Mouse (Mus musculus) megakaryocyte progenitor cell, adult 5-6 weeks (primary cell): ENCODE data around the gene Nprl2. TPM values are rescaled to one million over a fixed set of nuclear protein-coding genes. Genes with fewer than 3 reads are reported as not detected.
A peak's percentile ranks its signal among the peaks of the same experiment; 100 is the strongest.

Experiments
- ATAC-seq: replicated peaks from 2 replicates; pipeline ENCODE4 v1.8.0; 2016; ENCODE audit warnings: mild to moderate bottlenecking, moderate TSS enrichment, inconsistent platforms; ENCODE audit not compliant: poor library complexity
- total RNA-seq, 2 experiments: library from RNA; stranded (forward) in 1 of 2; stranded (reverse) in 1 of 2; fragments of 157-497, 149-512 nt in 1 of 2; fragments of 200-1000 nt in 1 of 2; gene quantifications; 2 replicates each; pipeline versions ENCODE4 v1.2.3 to v1.2.4; 2015 to 2017

Nprl2 gene
- total RNA-seq, 2 experiments from 2014 or later, result 13.0 to 14.3 TPM

DNA sequence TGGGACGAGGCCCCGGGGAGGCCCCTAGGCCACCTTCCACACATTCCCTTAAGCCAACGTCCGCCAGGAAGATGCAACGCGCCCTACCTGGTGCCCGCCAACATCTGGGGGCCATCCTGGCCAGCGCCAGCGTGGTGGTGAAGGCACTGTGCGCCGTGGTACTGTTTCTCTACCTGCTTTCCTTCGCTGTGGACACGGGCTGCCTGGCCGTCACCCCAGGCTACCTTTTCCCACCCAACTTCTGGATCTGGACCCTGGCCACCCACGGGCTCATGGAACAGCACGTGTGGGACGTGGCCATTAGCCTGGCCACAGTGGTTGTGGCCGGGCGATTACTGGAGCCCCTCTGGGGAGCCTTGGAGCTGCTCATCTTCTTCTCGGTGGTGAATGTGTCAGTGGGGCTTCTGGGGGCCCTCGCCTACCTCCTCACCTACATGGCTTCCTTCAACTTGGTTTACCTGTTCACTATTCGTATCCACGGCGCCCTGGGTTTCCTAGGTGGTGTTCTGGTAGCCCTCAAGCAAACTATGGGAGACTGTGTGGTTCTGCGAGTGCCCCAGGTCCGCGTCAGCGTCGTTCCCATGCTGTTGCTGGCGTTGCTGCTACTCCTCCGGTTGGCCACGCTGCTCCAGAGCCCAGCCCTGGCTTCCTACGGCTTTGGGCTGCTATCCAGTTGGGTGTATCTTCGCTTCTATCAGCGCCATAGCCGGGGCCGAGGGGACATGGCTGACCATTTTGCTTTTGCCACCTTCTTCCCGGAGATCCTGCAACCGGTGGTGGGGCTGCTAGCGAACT lies 7.4 kb upstream of the Nprl2 start:
- peak; percentile 51 for ATAC-seq

DNA sequence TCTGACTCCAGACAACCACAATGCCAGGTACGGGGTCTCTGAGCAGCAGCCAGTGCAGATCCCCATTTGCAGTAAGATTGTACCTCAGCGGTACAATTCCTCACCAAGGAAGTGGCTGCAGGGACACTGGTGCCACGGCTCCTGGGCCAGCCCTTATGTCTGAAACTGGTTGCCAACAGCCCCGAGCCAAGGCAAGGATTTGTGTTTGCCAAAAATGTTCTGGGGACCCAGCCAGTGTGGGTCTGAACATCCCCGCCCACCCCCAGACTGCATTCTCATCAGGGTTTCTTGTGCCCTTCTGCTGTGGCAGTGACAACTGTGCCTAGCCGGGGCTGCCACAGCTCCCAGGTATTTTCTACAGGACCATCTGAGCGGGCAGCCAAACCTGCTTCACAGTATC lies 3.8 kb upstream of the Nprl2 start:
- no peak for ATAC-seq

DNA sequence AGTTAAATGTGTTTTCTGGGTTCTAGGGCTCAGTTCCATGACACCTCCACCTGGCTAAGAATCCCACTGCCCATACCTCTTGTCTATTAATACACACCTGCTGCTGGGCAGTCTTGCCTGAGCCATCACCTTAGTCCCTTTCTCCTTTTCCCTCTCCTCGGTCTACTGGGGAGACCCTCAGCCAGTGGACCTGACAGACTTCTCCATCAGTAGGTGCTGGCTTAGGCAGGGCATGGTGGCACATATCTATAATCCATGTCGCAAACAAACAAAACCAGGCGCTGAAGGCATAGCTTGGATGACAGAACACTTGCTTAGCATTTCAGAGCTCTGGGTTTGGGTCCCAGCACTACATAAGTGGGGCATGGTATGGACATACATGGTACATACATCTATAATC lies 3.3 kb upstream of the Nprl2 start:
- ATAC-seq, result no peak

DNA sequence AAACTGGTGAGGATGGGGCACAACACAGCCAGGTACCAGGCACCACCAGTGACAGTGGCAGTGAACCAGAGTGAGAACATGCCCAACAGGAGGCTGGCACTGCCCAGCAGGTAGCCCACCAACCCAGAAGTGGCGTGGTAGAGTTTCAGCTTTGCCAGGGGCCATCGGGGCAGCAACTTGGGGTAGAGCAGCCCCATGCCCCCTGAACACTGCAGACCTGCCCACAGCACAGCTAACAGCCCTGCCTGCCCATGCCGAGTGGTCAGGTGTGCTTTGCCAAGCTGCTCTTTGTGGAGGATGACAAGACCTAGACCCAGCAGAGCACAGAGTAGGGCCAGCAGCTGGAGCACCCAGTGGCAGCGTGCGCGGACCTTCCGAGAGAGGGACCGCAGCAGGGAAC lies 2.1 kb upstream of the Nprl2 start:
- no peak for ATAC-seq

DNA sequence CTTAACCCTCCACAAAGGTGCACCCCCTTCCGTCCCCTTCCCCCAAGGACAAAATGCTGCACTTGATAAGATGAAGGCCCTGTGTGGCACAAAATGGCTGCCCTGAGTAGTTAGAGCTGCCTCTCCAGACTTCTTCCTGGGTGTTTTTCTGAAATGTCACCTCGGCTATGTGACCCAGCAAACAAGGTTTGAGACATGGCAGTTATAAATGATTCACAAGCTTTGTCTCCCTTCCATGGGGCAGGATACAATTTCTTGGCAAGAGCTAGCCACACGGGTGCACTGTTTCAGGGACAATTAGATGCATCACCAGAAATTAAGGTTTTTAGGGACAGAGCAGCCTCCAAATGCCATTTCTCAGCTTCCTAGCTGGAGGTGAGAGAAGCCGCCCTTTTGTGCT lies 1.6 kb upstream of the Nprl2 start:
- ATAC-seq, result no peak

DNA sequence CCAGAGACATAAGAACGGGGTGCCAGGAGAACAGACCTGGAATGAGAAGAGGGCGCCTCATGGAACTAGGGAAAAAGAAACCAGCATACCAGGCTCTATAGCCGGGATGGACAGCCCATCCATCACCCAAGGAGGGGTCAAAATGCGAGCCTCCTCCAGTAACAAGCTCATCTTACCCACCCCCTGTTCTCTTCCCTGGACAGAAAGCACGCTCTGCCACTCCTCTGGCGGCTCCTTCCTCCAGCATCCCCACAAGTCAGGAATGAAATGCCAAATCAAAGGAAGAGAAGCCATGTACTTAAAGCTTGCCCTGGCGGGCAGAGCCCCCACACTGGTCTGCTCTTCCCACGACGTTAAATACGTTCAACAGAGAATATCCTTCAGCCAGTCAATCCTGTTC lies 1.0 kb upstream of the Nprl2 start:
- no peak for ATAC-seq

DNA sequence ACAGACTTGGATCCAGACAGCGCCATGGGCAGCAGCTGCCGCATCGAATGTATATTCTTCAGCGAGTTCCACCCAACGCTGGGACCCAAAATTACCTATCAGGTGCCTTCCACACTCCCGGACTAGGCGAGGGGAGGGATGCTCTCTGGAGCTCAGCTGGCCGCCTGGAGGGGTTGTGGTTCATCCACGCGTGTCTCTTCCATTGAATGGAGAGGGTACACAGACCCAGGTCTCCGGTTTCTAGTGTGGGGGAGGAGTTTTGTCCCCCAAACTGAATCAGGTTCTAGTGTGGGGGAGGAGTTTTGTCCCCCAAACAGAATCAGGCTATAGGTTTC lies 293 bp downstream of the Nprl2 start:
- ATAC-seq, result 0 out of 2 replicates have a peak, but pooled peaks have one; percentile 0

DNA sequence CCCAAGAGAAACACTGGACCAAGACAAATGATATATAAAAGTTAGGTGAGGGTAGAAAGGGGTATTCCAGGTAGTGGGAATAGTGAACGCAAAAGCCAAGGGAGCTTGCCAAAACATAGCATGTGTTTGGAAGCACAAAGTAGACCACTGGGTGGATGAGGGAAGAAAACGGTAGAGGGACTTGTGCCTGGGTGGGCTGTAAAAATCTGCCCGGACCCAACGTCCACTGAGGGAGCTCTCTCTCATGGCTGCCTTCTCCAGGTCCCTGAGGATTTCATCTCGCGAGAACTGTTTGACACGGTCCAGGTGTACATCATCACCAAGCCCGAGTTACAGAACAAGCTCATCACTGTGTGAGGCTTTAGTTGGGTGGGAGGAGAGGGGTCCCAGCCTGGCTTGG lies 695 bp downstream of the Nprl2 start:
- ATAC-seq, result no peak

DNA sequence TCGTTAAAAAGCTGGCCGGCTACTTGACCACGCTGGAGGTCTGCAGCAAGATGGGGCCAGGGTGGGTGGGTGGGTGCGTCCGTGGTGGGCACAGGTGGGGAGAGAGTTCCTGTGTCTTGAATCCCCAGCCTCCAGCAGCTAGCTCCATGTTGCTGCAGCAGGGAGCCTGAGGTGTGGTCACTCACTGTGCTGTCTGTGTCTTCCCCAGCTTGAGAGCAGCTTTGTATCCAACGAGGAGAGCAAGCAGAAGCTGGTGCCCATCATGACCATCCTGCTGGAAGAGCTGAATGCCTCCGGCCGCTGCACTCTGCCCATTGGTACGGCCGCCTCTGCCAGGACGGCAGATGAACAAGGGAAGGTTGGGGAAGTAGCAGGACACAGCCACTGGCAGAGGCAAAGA lies 1.3 kb downstream of the Nprl2 start:
- no peak for ATAC-seq

DNA sequence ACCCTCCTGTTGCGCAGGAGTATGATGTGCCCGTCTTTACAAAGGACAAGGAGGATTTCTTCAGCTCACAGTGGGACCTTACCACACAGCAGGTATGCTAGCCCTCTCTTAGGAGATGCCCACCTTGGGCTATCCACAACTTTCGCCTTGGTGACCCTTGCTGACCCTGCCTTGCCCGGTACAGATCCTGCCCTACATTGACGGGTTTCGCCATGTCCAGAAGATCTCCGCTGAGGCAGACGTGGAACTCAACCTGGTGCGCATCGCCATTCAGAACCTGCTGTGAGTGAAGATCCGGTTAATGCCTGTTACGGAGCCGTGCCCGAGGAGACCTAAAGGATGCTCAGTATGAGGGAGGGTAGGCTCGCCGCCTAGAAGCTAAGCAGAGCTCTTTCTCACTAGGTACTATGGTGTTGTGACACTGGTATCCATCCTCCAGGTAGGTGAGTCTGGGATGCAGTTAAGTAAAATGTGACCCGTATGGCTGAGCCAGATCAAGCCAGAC lies 2.2 kb downstream of the Nprl2 start:
- ATAC-seq, result no peak

DNA sequence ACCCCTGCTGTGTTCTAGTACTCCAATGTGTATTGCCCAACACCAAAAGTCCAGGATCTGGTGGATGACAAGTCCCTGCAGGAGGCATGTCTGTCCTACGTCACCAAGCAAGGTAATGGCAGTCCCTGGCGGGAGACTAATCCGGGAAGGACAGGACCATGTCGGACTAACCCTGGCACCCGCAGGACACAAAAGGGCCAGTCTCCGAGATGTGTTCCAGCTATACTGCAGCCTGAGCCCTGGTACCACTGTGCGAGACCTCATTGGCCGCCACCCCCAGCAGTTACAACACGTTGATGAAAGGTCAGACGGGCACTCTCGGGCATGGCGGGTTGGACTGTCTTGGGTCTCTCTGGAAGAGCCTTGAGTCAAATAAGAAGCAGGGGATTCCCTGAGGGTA lies 2.7 kb downstream of the Nprl2 start:
- no peak for ATAC-seq

DNA sequence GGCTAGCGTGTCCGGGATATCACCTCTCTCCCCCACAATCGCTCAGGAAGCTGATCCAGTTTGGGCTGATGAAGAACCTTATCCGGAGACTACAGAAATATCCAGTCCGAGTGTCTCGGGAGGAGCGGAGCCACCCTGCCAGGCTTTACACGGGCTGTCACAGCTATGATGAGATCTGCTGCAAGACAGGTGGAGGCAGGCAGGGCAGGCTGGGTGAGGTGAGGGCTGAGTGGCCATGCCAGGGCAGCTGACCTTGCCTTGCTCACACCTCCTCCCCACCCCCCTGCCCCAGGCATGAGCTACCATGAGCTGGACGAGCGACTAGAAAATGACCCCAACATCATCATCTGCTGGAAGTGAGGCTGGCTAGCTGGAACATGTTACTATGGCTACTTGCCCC lies 3.2 kb downstream of the Nprl2 start:
- no peak for ATAC-seq

DNA sequence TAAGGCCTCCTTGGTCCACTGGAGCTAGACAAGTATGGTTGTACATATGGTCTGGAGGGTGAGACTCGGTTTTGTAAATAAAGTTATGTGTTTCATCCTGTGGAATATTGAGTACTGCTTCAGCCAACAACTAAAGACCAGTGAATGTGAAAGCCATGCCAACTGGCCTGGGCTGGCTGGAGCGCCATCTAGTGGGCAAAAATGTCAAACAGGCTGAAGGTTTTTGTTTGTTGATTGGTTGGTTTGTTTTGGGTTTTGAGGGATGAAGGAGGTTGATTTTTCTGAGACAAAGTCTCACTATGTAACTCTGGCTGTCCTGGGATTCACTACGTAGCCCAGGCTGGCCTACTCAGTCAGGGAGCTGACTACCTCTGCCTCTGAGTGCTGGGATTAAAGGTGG lies 3.6 kb downstream of the Nprl2 start:
- peak; percentile 16; the same call in 1 of the 2 replicates for ATAC-seq

DNA sequence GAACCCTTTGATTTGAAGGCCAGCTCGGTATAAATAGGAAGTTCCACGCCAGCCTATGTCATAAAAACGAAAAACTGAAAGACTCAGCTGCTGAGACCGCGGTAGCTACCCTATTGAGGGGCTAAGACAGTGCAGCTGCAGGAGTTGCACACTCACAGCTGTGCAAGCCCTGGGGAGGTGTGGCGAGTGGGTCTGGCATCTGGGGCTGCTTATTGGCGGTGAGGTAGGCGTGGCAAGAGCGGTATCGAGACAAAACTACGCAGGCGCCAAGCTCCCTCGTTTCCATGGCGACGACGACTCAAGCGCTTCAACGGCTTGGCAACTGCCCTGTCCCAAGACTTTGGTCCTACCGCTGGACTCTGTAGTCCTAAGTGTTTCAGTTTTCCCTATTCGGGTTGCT lies 5.0 kb downstream of the Nprl2 start, which contains the start of gene Zmynd10:
Gene Zmynd10 (plus strand): TSS at position 273 of the 400 bp plus-strand sequence.
- ATAC-seq, result peak; percentile 71

DNA sequence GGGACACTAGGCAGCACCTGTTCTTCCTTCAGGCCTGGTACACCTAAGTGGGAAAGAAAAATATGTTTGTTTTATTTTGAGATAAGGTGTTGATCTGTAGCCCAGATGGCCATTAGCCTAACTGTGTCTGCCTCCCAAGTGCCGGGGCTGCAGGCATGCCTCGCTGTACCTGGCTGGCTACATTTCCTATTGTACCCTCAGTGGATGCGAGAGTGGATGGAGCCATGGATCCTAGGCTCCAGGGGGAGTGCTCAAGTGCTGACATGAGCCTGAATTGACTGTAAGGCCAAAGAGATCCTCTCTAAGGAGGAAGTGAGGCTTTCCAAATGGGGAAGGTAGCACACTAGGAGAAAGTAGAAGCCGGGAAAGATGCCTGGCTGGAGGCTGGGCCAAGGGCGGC lies 5.9 kb downstream of the Nprl2 start:
- no peak for ATAC-seq

DNA sequence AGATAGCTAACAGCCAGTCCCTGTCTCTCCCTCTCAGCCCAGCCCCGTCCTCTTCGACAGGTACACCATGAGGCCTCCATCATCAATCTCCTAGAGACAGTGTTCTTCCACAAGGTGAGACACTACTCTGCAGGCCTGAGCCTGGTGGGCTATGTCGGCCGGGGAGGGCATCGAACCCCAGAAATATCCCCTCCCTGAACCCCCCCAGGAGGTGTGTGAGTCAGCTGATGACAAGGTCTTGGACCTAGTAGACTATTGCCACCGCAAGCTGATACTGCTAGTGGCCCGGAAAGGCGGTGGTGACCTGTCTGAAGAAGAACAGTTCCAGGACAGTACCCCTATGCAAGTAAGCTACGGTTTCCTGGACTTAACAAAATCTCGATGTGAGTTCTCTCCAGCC lies 6.8 kb downstream of the Nprl2 start:
- ATAC-seq, result no peak

DNA sequence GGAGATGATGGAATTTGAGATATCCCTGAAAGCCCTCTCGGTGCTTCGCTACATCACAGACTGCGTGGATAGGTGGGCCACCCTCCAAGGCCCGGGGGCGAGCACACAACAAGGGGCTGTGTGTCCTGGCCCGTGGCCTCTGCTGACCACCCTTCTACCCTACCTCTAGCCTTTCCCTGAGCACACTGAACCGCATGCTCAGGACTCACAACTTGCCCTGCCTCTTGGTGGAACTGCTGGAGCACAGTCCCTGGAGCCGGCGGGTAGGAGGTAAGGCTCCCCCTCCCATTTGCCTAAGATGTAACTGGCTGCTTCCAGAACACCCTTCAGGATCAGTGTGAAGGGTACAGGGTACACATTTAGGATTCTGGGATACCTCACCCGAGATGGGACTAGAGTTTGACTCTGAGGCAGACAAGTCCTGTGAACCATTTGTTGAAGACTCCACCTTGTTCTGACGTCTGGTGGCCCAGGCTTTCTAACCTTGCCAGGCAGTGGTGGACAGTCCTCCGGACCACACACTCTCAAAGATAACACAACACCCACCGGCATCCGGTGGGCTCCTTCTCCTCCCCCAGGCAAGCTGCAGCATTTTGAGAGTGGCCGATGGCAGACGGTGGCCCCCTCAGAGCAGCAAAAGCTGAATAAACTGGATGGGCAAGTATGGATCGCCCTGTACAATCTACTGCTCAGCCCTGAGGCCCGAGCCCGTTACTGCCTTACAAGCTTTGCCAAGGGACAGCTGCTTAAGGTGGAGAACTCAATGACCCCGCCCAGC lies 7.5 kb downstream of the Nprl2 start:
- no peak for ATAC-seq

DNA sequence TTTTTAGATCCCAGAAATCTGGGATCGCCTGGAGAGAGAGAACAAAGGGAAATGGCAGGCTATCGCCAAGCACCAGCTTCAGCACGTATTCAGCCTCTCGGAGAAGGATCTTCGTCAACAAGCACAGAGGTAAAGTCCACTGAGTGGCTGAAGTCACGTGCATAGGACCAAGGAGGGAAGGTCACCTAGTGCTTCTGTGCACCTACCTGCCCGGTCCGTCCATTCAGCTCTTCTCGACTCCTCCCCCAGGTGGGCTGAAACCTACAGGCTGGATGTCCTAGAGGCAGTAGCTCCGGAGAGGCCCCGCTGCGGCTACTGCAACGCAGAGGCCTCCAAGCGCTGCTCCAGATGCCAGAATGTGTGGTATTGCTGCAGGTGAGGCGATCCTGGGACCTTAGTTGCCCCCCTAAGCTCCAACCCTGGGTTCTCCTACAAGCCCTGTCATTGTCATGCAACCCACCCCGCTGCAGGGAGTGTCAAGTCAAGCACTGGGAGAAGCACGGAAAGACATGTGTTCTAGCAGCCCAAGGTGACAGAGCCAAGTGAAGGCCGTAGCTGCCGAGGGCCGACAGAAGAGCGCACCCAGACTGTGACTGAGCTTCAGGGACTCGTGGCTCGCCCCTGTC lies 8.6 kb downstream of the Nprl2 start:
- ATAC-seq, result no peak

DNA sequence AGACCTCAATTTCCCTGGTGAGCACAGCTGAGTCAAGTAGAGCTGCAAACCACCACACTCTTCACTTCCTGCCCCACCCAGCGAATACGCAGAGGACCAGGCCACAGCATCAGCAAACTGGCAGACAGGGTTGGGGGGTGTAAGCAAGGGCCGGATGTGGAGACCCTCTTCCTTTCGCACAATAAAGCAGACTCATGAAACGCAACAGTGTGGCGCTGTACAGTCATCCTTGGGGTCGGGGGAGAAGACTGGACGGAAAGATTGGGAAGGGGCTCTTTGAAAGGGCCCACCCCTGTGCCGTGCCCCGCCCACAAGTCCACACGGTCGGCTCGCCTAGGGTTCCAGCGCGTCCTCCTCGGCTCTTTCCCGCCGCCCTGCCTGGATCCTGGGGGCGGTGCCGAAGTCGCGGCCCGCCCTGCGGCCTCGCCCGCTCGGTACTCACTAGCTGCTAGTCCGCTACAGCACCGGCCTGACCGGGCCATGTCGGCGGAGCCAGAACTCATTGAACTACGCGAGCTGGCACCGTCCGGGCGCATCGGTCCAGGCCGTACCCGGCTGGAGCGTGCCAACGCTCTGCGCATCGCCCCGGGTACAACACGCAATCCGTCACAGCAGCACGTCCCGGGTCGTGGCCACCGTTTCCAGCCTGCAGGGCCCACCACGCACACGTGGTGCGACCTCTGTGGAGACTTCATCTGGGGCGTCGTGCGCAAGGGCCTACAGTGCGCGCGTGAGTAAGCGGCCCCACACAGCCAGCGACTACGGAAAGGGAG lies 9.3 kb downstream of the Nprl2 start, which contains the start of gene Rassf1:
Gene Rassf1 (plus strand): TSS at position 439 of the 773 bp plus-strand sequence.
- ATAC-seq, result 0 out of 2 replicates have a peak, but pooled peaks have one; percentile 5

DNA sequence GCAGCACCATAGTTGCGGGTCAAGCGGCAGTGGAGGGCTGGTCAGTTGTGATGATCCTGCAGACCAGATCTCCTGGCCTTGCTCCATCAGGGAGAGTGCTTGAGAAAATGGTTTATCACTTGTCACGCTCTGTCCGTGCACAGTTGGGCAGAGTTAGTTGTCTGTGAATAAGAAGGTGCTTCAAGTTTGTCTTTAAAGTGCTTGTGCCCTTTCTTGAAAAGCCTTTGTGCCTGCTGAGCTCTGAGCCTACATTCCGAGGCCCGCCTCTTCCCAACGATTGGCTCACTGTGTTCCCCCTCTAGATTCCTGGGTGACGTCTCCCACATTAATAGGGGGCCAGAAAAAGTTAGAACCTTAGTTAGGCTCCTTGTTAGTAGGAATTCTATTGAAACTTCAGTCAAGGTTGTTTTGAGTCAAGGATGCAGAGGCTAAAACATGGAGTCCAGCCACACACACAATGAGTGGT lies 9.9 kb downstream of the Nprl2 start:
- no peak for ATAC-seq
